Mouse (Mus musculus) CH12.LX (cell line): Measurements from ENCODE around the gene Bcl2l14. TPM values are rescaled to one million over a fixed set of nuclear protein-coding genes. Genes with fewer than 3 reads are reported as not detected.

Experiments used
- DNase-seq: peaks from one replicate; pipeline ENCODE4 v3.0.0-alpha.2; 2013; ENCODE audit errors: extremely low read depth
- H3K27ac ChIP-seq: 2 replicates; pipeline ENCODE4 v1.5.1; 2012; ENCODE audit warnings: low read depth, mild to moderate bottlenecking, control low read depth, moderate library complexity; ENCODE audit not compliant: insufficient read depth
- H3K27me3 ChIP-seq: replicated peaks from 2 replicates; pipeline ENCODE3; 2012; ENCODE audit warnings: inconsistent platforms
- H3K36me3 ChIP-seq, 2 experiments: replicated peaks in 1 of 2; 2 replicates each; pipeline versions ENCODE3 to v1.6.1; 2012; ENCODE audit warnings: inconsistent platforms in 1 of 2, low read length in 1 of 2, mild to moderate bottlenecking in 1 of 2, mixed read lengths in 1 of 2, moderate library complexity in 1 of 2; ENCODE audit not compliant: control insufficient read depth in 1 of 2, insufficient read depth in 1 of 2
- H3K4me1 ChIP-seq, 2 experiments: 2 replicates each; pipeline ENCODE4 v1.6.1; 2012; ENCODE audit warnings: inconsistent platforms in 1 of 2, moderate library complexity in 1 of 2; ENCODE audit not compliant: insufficient read depth in 2 of 2, control insufficient read depth in 1 of 2
- H3K4me2 ChIP-seq: 2 replicates; pipeline ENCODE4 v1.6.1; 2012; ENCODE audit warnings: low read depth, mild to moderate bottlenecking, control low read depth; ENCODE audit not compliant: poor library complexity, insufficient read depth, severe bottlenecking
- H3K4me3 ChIP-seq, 3 experiments: fragments of 150-350 bp in 1 of 3; sonication (generic) in 1 of 3; replicated peaks in 1 of 3; 2 replicates each; pipeline versions ENCODE3 to v1.5.1; 2011 to 2012; ENCODE audit warnings: low read depth in 2 of 3, low read length in 2 of 3, mild to moderate bottlenecking in 2 of 3, moderate library complexity in 2 of 3, control low read depth in 1 of 3, improper control_type of control experiment in 1 of 3, inconsistent platforms in 1 of 3, mixed read lengths in 1 of 3; ENCODE audit not compliant: poor library complexity in 1 of 3
- H3K79me2 ChIP-seq: replicated peaks from 2 replicates; pipeline ENCODE4 v1.6.1; 2012; ENCODE audit warnings: mild to moderate bottlenecking, moderate library complexity; ENCODE audit not compliant: control insufficient read depth, poor library complexity, insufficient read depth, severe bottlenecking; ENCODE audit errors: extremely low read depth
- H3K9ac ChIP-seq: 2 replicates; pipeline ENCODE4 v1.6.1; 2012; ENCODE audit warnings: low read depth, mild to moderate bottlenecking, control low read depth, moderate library complexity; ENCODE audit not compliant: insufficient read depth
- H3K9me3 ChIP-seq: replicated peaks from 2 replicates; pipeline ENCODE3; 2012; ENCODE audit warnings: low read length, inconsistent platforms, mixed read lengths
- BHLHE40 ChIP-seq: IDR thresholded peaks from 2 replicates; pipeline ENCODE4 v1.6.1; 2011; ENCODE audit warnings: mild to moderate bottlenecking, low read depth, low read length, improper control_type of control experiment
- CHD2 ChIP-seq: IDR thresholded peaks from 2 replicates; pipeline ENCODE4 v1.6.1; 2011; ENCODE audit warnings: low read length, improper control_type of control experiment
- E2F4 ChIP-seq: IDR thresholded peaks from 2 replicates; pipeline ENCODE4 v1.6.1; 2011; ENCODE audit warnings: low read depth, low read length, improper control_type of control experiment; ENCODE audit not compliant: insufficient replicate concordance
- ELF1 ChIP-seq: IDR thresholded peaks from 2 replicates; pipeline ENCODE4 v1.6.1; 2014; ENCODE audit warnings: low read depth, mild to moderate bottlenecking, inconsistent platforms, low read length, improper control_type of control experiment
- EP300 ChIP-seq: IDR thresholded peaks from 2 replicates; pipeline ENCODE4 v1.6.1; 2011; ENCODE audit warnings: low read length, improper control_type of control experiment
- ETS1 ChIP-seq: conservative IDR thresholded peaks from 2 replicates; pipeline ENCODE4 v1.6.1; 2012; ENCODE audit warnings: low read depth, mild to moderate bottlenecking, inconsistent platforms, low read length, improper control_type of control experiment, moderate library complexity
- GABPA ChIP-seq: IDR thresholded peaks from 2 replicates; pipeline ENCODE4 v1.6.1; 2012; ENCODE audit warnings: low read depth, low read length, improper control_type of control experiment, inconsistent platforms; ENCODE audit not compliant: insufficient replicate concordance
- IRF4 ChIP-seq: IDR thresholded peaks from 2 replicates; pipeline ENCODE4 v1.6.1; 2014; ENCODE audit warnings: low read depth, mild to moderate bottlenecking, inconsistent platforms, low read length, improper control_type of control experiment
- JUN ChIP-seq: IDR thresholded peaks from 2 replicates; pipeline ENCODE4 v1.6.1; 2011; ENCODE audit warnings: low read depth, mild to moderate bottlenecking, low read length, improper control_type of control experiment, moderate library complexity; ENCODE audit not compliant: insufficient read depth
- JUND ChIP-seq: conservative IDR thresholded peaks from 2 replicates; pipeline ENCODE4 v1.6.1; 2011; ENCODE audit warnings: low read depth, low read length, improper control_type of control experiment
- MEF2A ChIP-seq: IDR thresholded peaks from 2 replicates; pipeline ENCODE4 v1.6.1; 2014; ENCODE audit warnings: low read depth, mild to moderate bottlenecking, inconsistent platforms, low read length, improper control_type of control experiment, borderline replicate concordance
- MXI1 ChIP-seq: IDR thresholded peaks from 2 replicates; pipeline ENCODE4 v1.6.1; 2011; ENCODE audit warnings: mild to moderate bottlenecking, low read depth, low read length, improper control_type of control experiment
- NELFE ChIP-seq: IDR thresholded peaks from 2 replicates; pipeline ENCODE4 v1.6.1; 2011; ENCODE audit warnings: low read depth, low read length, improper control_type of control experiment
- PAX5 ChIP-seq: IDR thresholded peaks from 2 replicates; pipeline ENCODE4 v1.6.1; 2012; ENCODE audit warnings: low read length, inconsistent platforms, mixed read lengths
- POLR2AphosphoS2 ChIP-seq: IDR thresholded peaks from 2 replicates; pipeline ENCODE4 v1.6.1; 2011; ENCODE audit warnings: low read depth, low read length, improper control_type of control experiment
- RAD21 ChIP-seq: IDR thresholded peaks from 2 replicates; pipeline ENCODE4 v1.6.1; 2011; ENCODE audit warnings: low read depth, mild to moderate bottlenecking, low read length, improper control_type of control experiment, moderate library complexity
- RCOR1 ChIP-seq: conservative IDR thresholded peaks from 2 replicates; pipeline ENCODE4 v1.6.1; 2012; ENCODE audit warnings: low read depth, mild to moderate bottlenecking, inconsistent platforms, low read length, improper control_type of control experiment
- SIN3A ChIP-seq: IDR thresholded peaks from 2 replicates; pipeline ENCODE4 v1.6.1; 2012; ENCODE audit warnings: low read length, improper control_type of control experiment, inconsistent platforms
- SMC3 ChIP-seq: IDR thresholded peaks from 2 replicates; pipeline ENCODE4 v1.6.1; 2011; ENCODE audit warnings: low read depth, low read length, improper control_type of control experiment
- ZC3H11A ChIP-seq: IDR thresholded peaks from 2 replicates; pipeline ENCODE4 v1.6.1; 2012; ENCODE audit warnings: low read depth, mild to moderate bottlenecking, inconsistent platforms, low read length, improper control_type of control experiment
- ZKSCAN1 ChIP-seq: IDR thresholded peaks from 2 replicates; pipeline ENCODE4 v1.6.1; 2012; ENCODE audit warnings: low read depth, inconsistent platforms, low read length, improper control_type of control experiment, borderline replicate concordance
- dilution Hi-C: fragments of 300-500 bp; cut with MboI; formaldehyde crosslinking; loops from 2 replicates; pipeline ENCODE4 v1.14.3; 2020; ENCODE audit warnings: low sequenced_read_pairs; ENCODE audit not compliant: extremely low pct_unique_long_range_greater_than_20kb, extremely low pct_ligation_motif_present
- in situ Hi-C: fragments of 300-500 bp; cut with MboI; formaldehyde crosslinking; loops from 3 replicates; pipeline ENCODE4 v1.14.3; 2019; ENCODE audit warnings: low sequenced_read_pairs, low pct_ligation_motif_present, low pct_unique_long_range_greater_than_20kb, mixed read lengths
- polyA plus RNA-seq: library from polyadenylated mRNA; unstranded; fragments of >175 nt; gene quantifications from 2 replicates; pipeline ENCODE4 v1.2.1, GENCODE M21; 2012; ENCODE audit warnings: low read depth; ENCODE audit not compliant: insufficient read length
- total RNA-seq, 2 experiments: library from RNA; depleted of rRNA; stranded (reverse); fragments of 300-350 nt in 1 of 2; fragments of >200 nt in 1 of 2; gene quantifications; 2 replicates each; pipeline ENCODE4 v1.2.3; 2012 to 2014

The Bcl2l14 gene
- total and polyA plus RNA-seq, 3 experiments: 0.93 to 4.4 (median 3.0) TPM

GRCm38 (mm10) chr6:134420375-134420774 is 24.3 kb downstream of the Bcl2l14 start:
- Histone ChIP-seq H3K79me2 (no peaks in the 10 kb centered on the region), H3K4me1 (peaks cover 11 to 25% of the 10 kb centered on the region in 2 experiments; a peak in 3 of 4 replicates), H3K36me3 (peaks cover 0 to 2% of the 10 kb centered on the region in 2 experiments), H3K4me2 (peak overlapping the region; percentile 16), H3K27ac (no peak overlapping the region), H3K4me3 (no peak overlapping the region), H3K9me3 (no peaks in the 10 kb centered on the region), H3K27me3 (no peaks in the 10 kb centered on the region), H3K9ac (no peak overlapping the region)
- peak; percentile 68 for DNase-seq
- dilution Hi-C loops: no loop called here
- in situ Hi-C loops: no loop called here
- TF ChIP-seq GABPA: no peak
- TF ChIP-seq IRF4: peak; percentile 55; the same call in 1 of the 2 replicates
- TF ChIP-seq BHLHE40: peak; percentile 54
- TF ChIP-seq NELFE: no peak
- 0 out of 2 replicates have a peak, but pooled peaks have one; percentile 25 for TF ChIP-seq ELF1
- TF ChIP-seq MEF2A: 0 out of 2 replicates have a peak, but pooled peaks have one; percentile 21
- no peak for TF ChIP-seq SMC3
- TF ChIP-seq EP300: 0 out of 2 replicates have a peak, but pooled peaks have one; percentile 34
- 0 out of 2 replicates have a peak, but pooled peaks have one; percentile 16 for TF ChIP-seq ETS1
- TF ChIP-seq JUN: no peak

- Histone ChIP-seq H3K4me2 (no peak overlapping the region), H3K36me3 (peaks cover 0 to 6% of the 10 kb centered on the region in 2 experiments), H3K27ac (no peak overlapping the region), H3K27me3 (no peaks in the 10 kb centered on the region)
- in situ Hi-C loops: no loop called here
- TF ChIP-seq POLR2AphosphoS2: no peak
- TF ChIP-seq ZKSCAN1: no peak
- no peak for TF ChIP-seq ZC3H11A
- TF ChIP-seq SMC3: no peak
- TF ChIP-seq CHD2: no peak
- TF ChIP-seq SIN3A: no peak
- no peak for TF ChIP-seq RAD21
- TF ChIP-seq E2F4: no peak
- TF ChIP-seq PAX5: no peak
- no peak for TF ChIP-seq MEF2A
- no peak for TF ChIP-seq RCOR1
- no peak for TF ChIP-seq BHLHE40
- TF ChIP-seq JUN: no peak
- TF ChIP-seq JUND: no peak
- no peak for TF ChIP-seq MXI1
- TF ChIP-seq, all 38 proteins: peak for 0
- Histone ChIP-seq H3K9ac (no peak overlapping the region), H3K4me3 (no peak overlapping the region), H3K79me2 (no peaks in the 10 kb centered on the region), H3K9me3 (no peaks in the 10 kb centered on the region), H3K4me1 (peaks cover 11 to 19% of the 10 kb centered on the region in 2 experiments; a peak in 3 of 4 replicates)
- dilution Hi-C loops: no loop called here
- no peak for DNase-seq
These were observed 25.8 kb downstream of the Bcl2l14 start for GRCm38 (mm10) chr6:134421921-134422320.
